Mouse (Mus musculus): ENCODE measurements around the gene Ext2.
A peak's percentile ranks its signal among the peaks of the same experiment; 100 is the strongest.

The Ext2 gene

GRCm38 (mm10) chr2:93835596-93835995, 13.2 kb upstream of the Ext2 start:
- DNase-seq (ENCODE audit: low read depth, low spot score) = no peak
- no peaks in the 10 kb centered on the region for H3K27me3 ChIP-seq (ENCODE audit: control insufficient read depth, insufficient read depth, low read length, poor library complexity, severe bottlenecking)

GRCm38 (mm10) chr2:93823519-93823918, 1.2 kb upstream of the Ext2 start:
- Histone ChIP-seq H3K27me3 (ENCODE audit: control insufficient read depth, insufficient read depth, low read length, poor library complexity, severe bottlenecking) (no peaks in the 10 kb centered on the region), H3K36me3 (ENCODE audit: control insufficient read depth, insufficient read depth, low read length, poor library complexity, severe bottlenecking) (no peaks in the 10 kb centered on the region)
- DNase-seq (ENCODE audit: low read depth, low spot score) = peak; percentile 96

More at GRCm38 (mm10) chr2:93835596-93835995, 13.2 kb upstream of the Ext2 start:
- no peaks in the 10 kb centered on the region for H3K36me3 ChIP-seq (ENCODE audit: control insufficient read depth, insufficient read depth, low read length, poor library complexity, severe bottlenecking)

GRCm38 (mm10) chr2:93817791-93818190, 4.6 kb downstream of the Ext2 start:
- peaks cover 6% of the 10 kb centered on the region for H3K36me3 ChIP-seq (ENCODE audit: control insufficient read depth, insufficient read depth, low read length, poor library complexity, severe bottlenecking)
- DNase-seq (ENCODE audit: low read depth, low spot score) = no peak
- no peaks in the 10 kb centered on the region for H3K27me3 ChIP-seq (ENCODE audit: control insufficient read depth, insufficient read depth, low read length, poor library complexity, severe bottlenecking)

GRCm38 (mm10) chr2:93813343-93813742, 9.0 kb downstream of the Ext2 start:
- no peak for DNase-seq (ENCODE audit: low read depth, low spot score)
- Histone ChIP-seq H3K27me3 (ENCODE audit: control insufficient read depth, insufficient read depth, low read length, poor library complexity, severe bottlenecking) (no peaks in the 10 kb centered on the region), H3K36me3 (ENCODE audit: control insufficient read depth, insufficient read depth, low read length, poor library complexity, severe bottlenecking) (peaks cover 6% of the 10 kb centered on the region)

GRCm38 (mm10) chr2:93811812-93812211, 10.6 kb downstream of the Ext2 start:
- DNase-seq (ENCODE audit: low read depth, low spot score) = peak; percentile 79

GRCm38 (mm10) chr2:93809931-93810330, 12.4 kb downstream of the Ext2 start:
- peak; percentile 54 for DNase-seq (ENCODE audit: low read depth, low spot score)
- no peaks in the 10 kb centered on the region for H3K27me3 ChIP-seq (ENCODE audit: control insufficient read depth, insufficient read depth, low read length, poor library complexity, severe bottlenecking)
- H3K36me3 ChIP-seq (ENCODE audit: control insufficient read depth, insufficient read depth, low read length, poor library complexity, severe bottlenecking) = peaks cover 8% of the 10 kb centered on the region

More at GRCm38 (mm10) chr2:93811812-93812211, 10.6 kb downstream of the Ext2 start:
- Histone ChIP-seq H3K36me3 (ENCODE audit: control insufficient read depth, insufficient read depth, low read length, poor library complexity, severe bottlenecking) (peaks cover 6% of the 10 kb centered on the region), H3K27me3 (ENCODE audit: control insufficient read depth, insufficient read depth, low read length, poor library complexity, severe bottlenecking) (no peaks in the 10 kb centered on the region)

GRCm38 (mm10) chr2:93808071-93808470, 14.3 kb downstream of the Ext2 start:
- DNase-seq (ENCODE audit: low read depth, low spot score) = no peak
- Histone ChIP-seq H3K36me3 (ENCODE audit: control insufficient read depth, insufficient read depth, low read length, poor library complexity, severe bottlenecking) (peaks cover 4% of the 10 kb centered on the region), H3K27me3 (ENCODE audit: control insufficient read depth, insufficient read depth, low read length, poor library complexity, severe bottlenecking) (no peaks in the 10 kb centered on the region)

- H3K27me3 ChIP-seq (ENCODE audit: control insufficient read depth, insufficient read depth, low read length, poor library complexity, severe bottlenecking) = no peaks in the 10 kb centered on the region
- H3K36me3 ChIP-seq (ENCODE audit: control insufficient read depth, insufficient read depth, low read length, poor library complexity, severe bottlenecking) = peaks cover 2% of the 10 kb centered on the region
- DNase-seq (ENCODE audit: low read depth, low spot score) = no peak
Observed at GRCm38 (mm10) chr2:93807440-93807839, 14.9 kb downstream of the Ext2 start.

GRCm38 (mm10) chr2:93806487-93807201, 15.7 kb downstream of the Ext2 start:
- no peak for DNase-seq (ENCODE audit: low read depth, low spot score)
- no peaks in the 10 kb centered on the region for H3K27me3 ChIP-seq (ENCODE audit: control insufficient read depth, insufficient read depth, low read length, poor library complexity, severe bottlenecking)

GRCm38 (mm10) chr2:93805523-93805922, 16.8 kb downstream of the Ext2 start:
- no peaks in the 10 kb centered on the region for H3K27me3 ChIP-seq (ENCODE audit: control insufficient read depth, insufficient read depth, low read length, poor library complexity, severe bottlenecking)
- no peak for DNase-seq (ENCODE audit: low read depth, low spot score)
- peaks cover 6% of the 10 kb centered on the region for H3K36me3 ChIP-seq (ENCODE audit: control insufficient read depth, insufficient read depth, low read length, poor library complexity, severe bottlenecking)

More at GRCm38 (mm10) chr2:93806487-93807201, 15.7 kb downstream of the Ext2 start:
- peaks cover 4% of the 10 kb centered on the region for H3K36me3 ChIP-seq (ENCODE audit: control insufficient read depth, insufficient read depth, low read length, poor library complexity, severe bottlenecking)

- Histone ChIP-seq H3K36me3 (ENCODE audit: control insufficient read depth, insufficient read depth, low read length, poor library complexity, severe bottlenecking) (peaks cover 7% of the 10 kb centered on the region), H3K27me3 (ENCODE audit: control insufficient read depth, insufficient read depth, low read length, poor library complexity, severe bottlenecking) (no peaks in the 10 kb centered on the region)
- no peak for DNase-seq (ENCODE audit: low read depth, low spot score)
Observed at GRCm38 (mm10) chr2:93805066-93805465, 17.3 kb downstream of the Ext2 start.

- Histone ChIP-seq H3K27me3 (ENCODE audit: control insufficient read depth, insufficient read depth, low read length, poor library complexity, severe bottlenecking) (no peaks in the 10 kb centered on the region), H3K36me3 (ENCODE audit: control insufficient read depth, insufficient read depth, low read length, poor library complexity, severe bottlenecking) (peaks cover 9% of the 10 kb centered on the region)
- DNase-seq (ENCODE audit: low read depth, low spot score) = no peak
Observed at GRCm38 (mm10) chr2:93802947-93803346, 19.4 kb downstream of the Ext2 start.

GRCm38 (mm10) chr2:93801097-93801496, 21.3 kb downstream of the Ext2 start:
- DNase-seq (ENCODE audit: low read depth, low spot score) = no peak
- H3K27me3 ChIP-seq (ENCODE audit: control insufficient read depth, insufficient read depth, low read length, poor library complexity, severe bottlenecking) = no peaks in the 10 kb centered on the region

GRCm38 (mm10) chr2:93797162-93797795, 25.1 kb downstream of the Ext2 start:
- DNase-seq (ENCODE audit: low read depth, low spot score) = no peak
- Histone ChIP-seq H3K27me3 (ENCODE audit: control insufficient read depth, insufficient read depth, low read length, poor library complexity, severe bottlenecking) (no peaks in the 10 kb centered on the region), H3K36me3 (ENCODE audit: control insufficient read depth, insufficient read depth, low read length, poor library complexity, severe bottlenecking) (peaks cover 13% of the 10 kb centered on the region)

More at GRCm38 (mm10) chr2:93801097-93801496, 21.3 kb downstream of the Ext2 start:
- peaks cover 11% of the 10 kb centered on the region for H3K36me3 ChIP-seq (ENCODE audit: control insufficient read depth, insufficient read depth, low read length, poor library complexity, severe bottlenecking)

GRCm38 (mm10) chr2:93794375-93794774, 28.0 kb downstream of the Ext2 start:
- DNase-seq (ENCODE audit: low read depth, low spot score) = no peak
- H3K36me3 ChIP-seq (ENCODE audit: control insufficient read depth, insufficient read depth, low read length, poor library complexity, severe bottlenecking) = peaks cover 8% of the 10 kb centered on the region

More at GRCm38 (mm10) chr2:93794375-93794774, 28.0 kb downstream of the Ext2 start:
- H3K27me3 ChIP-seq (ENCODE audit: control insufficient read depth, insufficient read depth, low read length, poor library complexity, severe bottlenecking) = no peaks in the 10 kb centered on the region

Data from splenic B cell, adult 2 months (primary cell).